Mouse (Mus musculus) embryonic fibroblast, embryonic 13.5 days (primary cell): ENCODE measurements at regions not wholly inside any gene's neighbourhood (a gene's known extent, or its start where the extent isn't known, plus 50 kb on each side); places are given as distances from the start of the nearest gene placed in this dataset.

Experiments
- CTCF ChIP-seq: IDR thresholded peaks from 2 replicates; pipeline ENCODE4 v1.5.1; 2011; ENCODE audit warnings: mild to moderate bottlenecking, control low read depth, low read length, moderate library complexity, borderline replicate concordance; ENCODE audit not compliant: insufficient read depth
- POLR2A ChIP-seq: IDR thresholded peaks from 2 replicates; pipeline ENCODE4 v1.6.1; 2011; ENCODE audit warnings: low read depth, mild to moderate bottlenecking, control low read depth, low read length, moderate library complexity

DNA sequence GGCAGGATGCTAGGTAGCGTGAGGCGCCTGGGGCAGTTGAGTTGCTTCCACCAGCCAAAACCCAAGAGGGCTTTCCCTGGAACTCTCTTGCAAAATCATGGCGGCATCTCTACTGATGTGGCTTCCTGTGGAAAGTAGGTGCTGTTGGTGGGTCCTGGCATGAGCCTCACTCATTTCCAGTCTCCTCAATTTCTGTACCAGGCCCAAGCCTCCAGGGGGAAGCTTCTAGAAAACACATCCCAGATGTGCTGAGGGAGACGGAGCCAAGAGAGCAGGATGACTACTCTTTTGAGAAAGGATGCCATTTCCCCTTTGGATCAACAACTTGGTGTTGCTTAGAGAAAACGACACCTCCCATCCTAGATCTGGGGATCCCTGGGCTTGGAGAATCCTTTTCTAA, 50.9 kb upstream of the 1600014C23Rik start:
- TF ChIP-seq CTCF (no peak), POLR2A (no peak)
